Mouse (Mus musculus) olfactory bulb, adult 2 months (tissue): ENCODE data around the gene Maml1.

Source experiments
- CTCF ChIP-seq: fragments of 200-500 bp; IDR thresholded peaks from 2 replicates; pipeline ENCODE4 v1.5.1; 2012; ENCODE audit warnings: low read depth, mild to moderate bottlenecking, low read length, moderate library complexity; ENCODE audit not compliant: insufficient read depth
- POLR2A ChIP-seq: fragments of 200-500 bp; IDR thresholded peaks from 2 replicates; pipeline ENCODE4 v1.6.1; 2012; ENCODE audit warnings: mild to moderate bottlenecking, low read depth, low read length, moderate library complexity; ENCODE audit not compliant: insufficient read depth

DNA sequence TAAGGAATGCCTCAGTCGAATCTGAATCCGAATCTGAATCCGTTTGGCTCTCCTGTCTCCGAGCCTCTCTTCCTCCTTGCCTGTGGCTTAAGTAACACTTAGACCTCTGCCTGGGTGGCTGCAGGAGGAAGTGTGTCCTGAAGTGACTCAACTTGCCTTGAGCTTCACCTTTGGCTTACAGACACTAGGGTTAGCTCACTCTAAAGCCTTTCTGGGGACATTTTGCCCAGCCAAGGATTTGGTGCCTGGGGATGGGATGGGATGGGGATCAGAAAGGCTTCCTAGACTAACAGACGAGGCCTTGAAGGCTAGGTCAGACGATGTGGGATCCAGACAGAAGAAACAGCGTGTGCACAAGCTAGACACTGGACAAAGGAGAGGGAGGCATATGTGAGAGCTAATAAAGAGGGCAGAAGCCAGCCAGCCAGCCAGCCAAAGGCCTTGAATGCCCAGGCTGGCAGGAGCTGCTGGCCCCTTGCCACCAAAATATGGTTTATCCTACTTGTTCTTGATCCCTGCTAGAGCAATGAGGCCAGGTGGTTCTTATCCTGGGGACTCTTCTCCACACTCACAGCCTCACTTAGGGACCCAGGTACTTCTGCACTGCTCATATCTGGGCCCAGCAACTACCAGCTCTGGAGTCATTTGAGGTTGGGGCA is 62.7 kb downstream of the Maml1 start:
- TF ChIP-seq CTCF = no peak
- TF ChIP-seq POLR2A = no peak
